Mouse (Mus musculus) T-cell, adult 2 months (primary cell): ENCODE data around the gene Lmx1a.

Experiments used
- DNase-seq: peaks from one replicate; pipeline ENCODE4 v3.0.0; 2022; ENCODE audit warnings: low spot score

Gene Lmx1a

GRCm38 (mm10) chr1:167896234-167896633 lies 207.2 kb downstream of the Lmx1a start:
- no peak for DNase-seq
